Mouse (Mus musculus): ENCODE results near the gene Akr1b8. TPM values are rescaled to one million over a fixed set of nuclear protein-coding genes. Genes with fewer than 3 reads are reported as not detected.

Gene Akr1b8
- not detected in 2 replicates for total RNA-seq (2023)

DNA sequence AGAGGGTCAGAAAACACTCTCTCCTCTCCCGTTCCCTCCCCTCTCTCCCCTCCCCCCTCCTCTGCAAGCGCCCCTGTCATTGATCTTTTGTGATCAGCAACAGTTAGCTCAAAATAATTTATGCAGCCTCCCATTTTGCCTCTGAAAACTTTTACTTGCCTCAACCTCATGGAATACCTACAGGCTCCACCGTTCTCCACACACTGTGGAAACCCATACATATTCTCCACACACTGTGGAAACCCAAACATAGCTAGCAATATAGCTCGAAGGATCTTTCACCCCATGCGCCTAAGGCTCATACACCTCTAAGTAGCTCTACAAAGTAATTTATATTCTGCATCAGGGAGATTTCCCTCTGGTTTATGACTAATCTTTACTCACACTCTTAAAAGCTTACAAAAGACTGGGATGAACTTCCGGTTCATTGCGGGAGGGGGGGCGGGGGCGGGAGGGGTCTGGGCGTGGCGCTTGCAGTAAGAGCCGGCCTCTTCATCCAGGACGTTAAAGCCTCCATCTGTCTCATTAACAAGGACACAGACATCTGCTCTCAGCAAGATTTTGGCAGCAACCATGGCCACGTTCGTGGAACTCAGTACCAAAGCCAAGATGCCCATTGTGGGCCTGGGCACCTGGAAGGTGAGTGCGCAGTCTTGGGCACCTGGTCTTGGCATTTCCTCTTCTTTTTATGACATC, at the start of gene Akr1b8:
Gene Akr1b8 (plus strand): TSS at position 462 of the 696 bp plus-strand sequence.

DNA sequence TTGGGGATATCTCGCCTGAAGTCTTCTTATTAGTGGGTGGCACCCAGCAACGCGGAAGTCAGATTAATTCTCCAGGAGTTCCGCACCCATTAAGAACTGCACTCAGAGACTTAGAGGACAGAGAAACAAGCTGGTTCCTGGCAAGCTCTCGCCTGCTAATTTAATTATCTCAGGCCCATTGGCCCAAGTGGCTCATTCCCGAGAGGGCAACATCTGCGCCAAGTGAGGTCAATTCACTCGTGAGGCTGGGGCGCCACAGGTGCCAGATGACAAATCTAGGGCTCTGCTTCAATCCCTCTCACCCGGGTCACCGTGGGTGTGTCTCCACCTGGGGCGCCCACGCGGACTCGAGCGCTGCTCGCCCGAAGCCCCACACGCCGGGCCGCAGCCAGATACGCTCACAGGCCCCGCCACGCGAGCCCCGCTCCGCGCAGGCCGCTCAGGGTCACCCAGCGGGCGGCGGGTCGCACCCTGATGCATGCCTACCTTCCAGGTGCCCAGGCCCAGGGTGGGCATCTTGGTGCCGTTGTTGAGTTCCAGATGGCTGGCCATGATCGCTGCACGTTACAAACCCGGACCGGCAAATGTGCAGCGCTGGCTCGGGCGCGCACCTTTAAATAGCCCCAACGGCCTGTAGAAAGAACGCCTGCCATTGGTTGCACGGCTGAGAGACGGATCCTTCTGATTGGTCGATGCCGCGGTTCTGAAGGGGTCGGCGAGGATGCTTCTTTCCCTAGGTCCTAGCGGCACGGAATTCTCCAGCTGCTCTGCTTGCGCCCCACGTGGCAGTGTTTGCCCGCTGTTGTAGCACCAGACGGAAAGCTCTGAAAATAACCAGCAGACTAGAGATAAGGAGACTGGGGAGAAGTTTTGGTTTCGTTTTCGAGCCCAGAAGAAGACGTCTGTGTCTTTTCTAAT, 36.8 kb upstream of the Akr1b8 start, which contains the start of gene Akr1b3:
Gene Akr1b3 (minus strand): TSS at position 625 of the 918 bp plus-strand sequence.

DNA sequence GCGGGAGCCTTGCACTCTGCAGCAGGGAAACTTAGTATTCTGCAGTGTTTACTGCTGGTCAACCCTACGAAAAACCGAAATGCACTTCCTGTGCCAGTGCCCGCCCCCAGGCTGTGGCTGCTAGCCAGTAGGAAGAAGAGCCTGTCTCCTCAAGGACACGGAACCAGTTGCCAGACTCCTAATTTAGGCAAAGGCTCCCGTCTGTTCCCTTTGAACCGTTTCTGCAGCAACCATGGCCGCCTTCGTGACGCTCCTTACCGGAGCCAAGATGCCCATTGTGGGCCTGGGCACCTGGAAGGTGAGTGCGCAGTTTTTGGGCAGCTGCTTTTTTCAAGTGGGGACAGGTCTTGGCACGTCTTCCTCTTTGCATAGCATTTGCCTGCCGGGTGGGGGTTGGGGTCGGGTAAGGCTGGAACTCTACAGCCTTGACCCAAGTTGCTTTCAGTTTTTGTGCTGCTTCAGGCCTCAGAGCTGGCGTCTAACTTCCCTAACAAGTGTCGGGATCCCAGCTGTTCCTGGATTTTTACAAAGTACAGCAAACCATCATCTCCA, 30.3 kb downstream of the Akr1b8 start, which contains the start of gene Akr1b10:
Gene Akr1b10 (plus strand): TSS at position 109 of the 552 bp plus-strand sequence.

GRCm38 (mm10) chr6:34412023-34412422, 58.1 kb downstream of the Akr1b8 start, which contains the start of gene Akr1b7:
Gene Akr1b7, plus strand, starts transcription at chr6:34412334.

Other genes starting within 250 kb of the Akr1b8 start
- 11.3 and 14.9 TPM in 2 replicates for gene Slc35b4, start 177.0 kb upstream of the Akr1b8 start, total RNA-seq (2023)
- gene Akr1b3, start 36.6 kb upstream of the Akr1b8 start, total RNA-seq (2023), result 25.9 and 37.7 TPM in 2 replicates
- 10.0 and 13.6 TPM in 2 replicates for gene Akr1b10, start 30.1 kb downstream of the Akr1b8 start, total RNA-seq (2023)
- not detected in 2 replicates for gene Akr1b7, start 58.2 kb downstream of the Akr1b8 start, total RNA-seq (2023)
- 11.1 and 11.7 TPM in 2 replicates for gene Bpgm, start 122.1 kb downstream of the Akr1b8 start, total RNA-seq (2023)
- 0.09 and 0.41 TPM in 2 replicates for gene Cald1, start 244.4 kb downstream of the Akr1b8 start, total RNA-seq (2023)